Mouse (Mus musculus) natural killer cell, adult 2 months (primary cell): Measurements from ENCODE around the gene Clic5.

Experiments
- DNase-seq, 2 experiments: peaks; one replicate each; pipeline ENCODE4 v3.0.0; 2022; ENCODE audit warnings: low spot score in 2 of 2

The Clic5 gene

GRCm38 (mm10) chr17:44270043-44270442, 81.7 kb downstream of the Clic5 start:
- no peak for DNase-seq

GRCm38 (mm10) chr17:44271426-44271825, 83.0 kb downstream of the Clic5 start:
- no peak for DNase-seq

- no peak for DNase-seq
These were observed 86.4 kb downstream of the Clic5 start for GRCm38 (mm10) chr17:44274804-44275203.

- no peak for DNase-seq
These were observed 99.9 kb downstream of the Clic5 start for GRCm38 (mm10) chr17:44288320-44288719.

- no peak for DNase-seq
These were observed 108.8 kb downstream of the Clic5 start for GRCm38 (mm10) chr17:44297221-44297620.

- DNase-seq = no peak
These were observed 111.9 kb downstream of the Clic5 start for GRCm38 (mm10) chr17:44300236-44300635.

- no peak for DNase-seq
These were observed 112.3 kb downstream of the Clic5 start for GRCm38 (mm10) chr17:44300723-44301122.

- no peak for DNase-seq
These were observed 112.9 kb downstream of the Clic5 start for GRCm38 (mm10) chr17:44301224-44301811.

- DNase-seq = no peak
These were observed 115.7 kb downstream of the Clic5 start for GRCm38 (mm10) chr17:44304076-44304475.

- no peak for DNase-seq
These were observed 121.7 kb downstream of the Clic5 start for GRCm38 (mm10) chr17:44309914-44310622.

GRCm38 (mm10) chr17:44325314-44325713, 136.9 kb downstream of the Clic5 start:
- no peak for DNase-seq

- no peak for DNase-seq
These were observed 139.1 kb downstream of the Clic5 start for GRCm38 (mm10) chr17:44327279-44328146.

GRCm38 (mm10) chr17:44328147-44328482, 139.7 kb downstream of the Clic5 start:
- DNase-seq = no peak
